Comparison of ENCODE assay signal across 8 mouse cellular contexts in genomic region chr15:83779387-83779786, GRCm38 (mm10). TPM values are rescaled to one million over a fixed set of nuclear protein-coding genes. Genes with fewer than 3 reads are reported as not detected.
DNase-seq lines count a peak whose midpoint lies in the region; ATAC-seq and TF ChIP-seq lines count a peak whose summit lies in the region.

Gene Mpped1, plus strand, starts transcription at chr15:83779467.

- H3K27me3 ChIP-seq in cerebellum, adult 2 months (ENCODE audit: control insufficient read depth, insufficient read depth, low read length): peaks cover 2% of the 10 kb centered on the region; the same call in 1 of the 2 replicates
- H3K27me3 ChIP-seq in lung, postnatal 0 days (replicated peaks; ENCODE audit: insufficient read depth, low read length): peaks cover 38% of the 10 kb centered on the region; the same call in 1 of the 2 replicates
- H3K27me3 ChIP-seq in limb, embryonic 11.5 days (ENCODE audit: control insufficient read depth, insufficient read depth, low read length): peaks cover 38% of the 10 kb centered on the region
- H3K27me3 ChIP-seq in stomach, embryonic 14.5 days (ENCODE audit: control insufficient read depth, insufficient read depth, low read length): peaks cover 31% of the 10 kb centered on the region

- no peaks in the 10 kb centered on the region for H3K36me3 ChIP-seq in lung, postnatal 0 days (ENCODE audit: insufficient read depth, low read length)
- no peaks in the 10 kb centered on the region for H3K36me3 ChIP-seq in limb, embryonic 11.5 days (ENCODE audit: control insufficient read depth, insufficient read depth, low read length)
- H3K36me3 ChIP-seq in stomach, embryonic 14.5 days (ENCODE audit: control insufficient read depth, insufficient read depth, low read length): no peaks in the 10 kb centered on the region

- H3K4me1 ChIP-seq in cerebellum, adult 2 months (ENCODE audit: control insufficient read depth, insufficient read depth, low read length): no peaks in the 10 kb centered on the region
- no peaks in the 10 kb centered on the region for H3K4me1 ChIP-seq in lung, postnatal 0 days (ENCODE audit: insufficient read depth, low read depth, low read length)
- H3K4me1 ChIP-seq in limb, embryonic 11.5 days (ENCODE audit: control insufficient read depth, insufficient read depth, low read length): no peaks in the 10 kb centered on the region; the same call in 1 of the 2 replicates
- H3K4me1 ChIP-seq in stomach, embryonic 14.5 days (ENCODE audit: control insufficient read depth, insufficient read depth, low read length): no peaks in the 10 kb centered on the region

- ATAC-seq in lung, postnatal 0 days: no peak
- ATAC-seq in limb, embryonic 11.5 days (ENCODE audit: insufficient number of reproducible peaks, low FRiP score, low TSS enrichment, low read depth): no peak
- 0 out of 2 replicates have a peak, but pooled peaks have one; percentile 42 for ATAC-seq in stomach, embryonic 14.5 days (ENCODE audit: insufficient number of reproducible peaks, insufficient read depth, low FRiP score, low read depth)

- TF ChIP-seq CTCF in cerebellum, adult 2 months (IDR thresholded peaks at IDR 0.05; ENCODE audit: borderline replicate concordance, insufficient read depth, low read depth, low read length): no peak
- no peak for TF ChIP-seq CTCF in lung, postnatal 0 days (IDR thresholded peaks at IDR 0.05)

- no peak within 1 kb of the TSS for H3K9ac ChIP-seq in lung, postnatal 0 days (replicated peaks; ENCODE audit: low read depth)
- H3K9ac ChIP-seq in limb, embryonic 11.5 days (ENCODE audit: low read length): peak within 1 kb of the TSS; percentile 56
- H3K9ac ChIP-seq in stomach, embryonic 14.5 days (replicated peaks; ENCODE audit: low read depth, low read length): 0 out of 2 replicates have a peak within 1 kb of the TSS, but pooled peaks have one; percentile 18

- no peak for TF ChIP-seq POLR2A in cerebellum, adult 2 months (IDR thresholded peaks at IDR 0.05; ENCODE audit: borderline replicate concordance, insufficient read depth, low read length)

- no peak within 1 kb of the TSS for H3K4me3 ChIP-seq in cerebellum, adult 2 months (replicated peaks; ENCODE audit: insufficient read depth, low read depth, low read length)
- peak within 1 kb of the TSS; percentile 35 for H3K4me3 ChIP-seq in lung, postnatal 0 days (ENCODE audit: low read depth, low read length)
- peak within 1 kb of the TSS; percentile 43 for H3K4me3 ChIP-seq in limb, embryonic 11.5 days (ENCODE audit: low read depth, low read length)
- peak within 1 kb of the TSS; percentile 38 for H3K4me3 ChIP-seq in stomach, embryonic 14.5 days (ENCODE audit: low read depth, low read length)

- H3K27ac ChIP-seq in cerebellum, adult 2 months (ENCODE audit: insufficient read depth, low read length): no peak within 1 kb of the TSS
- H3K27ac ChIP-seq in lung, postnatal 0 days (ENCODE audit: low read length): no peak within 1 kb of the TSS
- no peak within 1 kb of the TSS for H3K27ac ChIP-seq in limb, embryonic 11.5 days (replicated peaks; ENCODE audit: low read depth, low read length)
- no peak within 1 kb of the TSS for H3K27ac ChIP-seq in stomach, embryonic 14.5 days (ENCODE audit: low read length)

- H3K4me2 ChIP-seq in lung, postnatal 0 days (replicated peaks; ENCODE audit: low read depth, low read length): peak within 1 kb of the TSS; percentile 71
- H3K4me2 ChIP-seq in limb, embryonic 11.5 days (ENCODE audit: low read depth, severe bottlenecking): peak within 1 kb of the TSS; percentile 94
- H3K4me2 ChIP-seq in stomach, embryonic 14.5 days (replicated peaks; ENCODE audit: low read depth, low read length): peak within 1 kb of the TSS; percentile 88

- no peak for TF ChIP-seq EP300 in lung, postnatal 0 days (IDR thresholded peaks at IDR 0.05)

- WGBS in cerebellum, adult 2 months: 9% methylated on average over 28 of the region's 37 CpGs
- 12% methylated on average over 5 of the region's 37 CpGs for whole genome bisulfite sequencing in lung, postnatal 0 days
- WGBS in limb, embryonic 11.5 days: 4% methylated on average over 25 of the region's 37 CpGs
- WGBS in stomach, embryonic 14.5 days: 4% methylated on average over 17 of the region's 37 CpGs

- DNase-seq in cerebellum, adult 2 months: no peak
- no peak for DNase-seq in cerebellum, postnatal 25 days
- DNase-seq in lung, postnatal 0 days (ENCODE audit: low spot score): no peak
- no peak for DNase-seq in lung, postnatal 10 days
- peak; percentile 41 for DNase-seq in limb, embryonic 11.5 days (ENCODE audit: low spot score)
- no peak for DNase-seq in thymus, postnatal 36 days
- DNase-seq in adipocyte (ENCODE audit: low spot score): no peak

- H3K9me3 ChIP-seq in lung, postnatal 0 days (ENCODE audit: low read length): no peaks in the 10 kb centered on the region
- no peaks in the 10 kb centered on the region for H3K9me3 ChIP-seq in limb, embryonic 11.5 days (ENCODE audit: control insufficient read depth, low read length)
- H3K9me3 ChIP-seq in stomach, embryonic 14.5 days (ENCODE audit: control insufficient read depth, low read depth, low read length): no peaks in the 10 kb centered on the region

RNA-seq across cellular contexts. Expression of gene Mpped1, which starts in this region (rescaled TPM):
- polyA plus RNA-seq in cerebellum, adult 2 months (2012; rRNA removed): 9.7 and 12.0 TPM in 2 replicates
- polyA plus RNA-seq in lung, postnatal 0 days (2015; fragmentation: Nextera tagmentation; extraction: Ambion mirVana): 0.15 TPM in 1 of 2 replicates, not detected in the other
- 4.3 TPM in 2 replicates for polyA plus RNA-seq in limb, embryonic 11.5 days (2014; fragmentation: Nextera tagmentation; extraction: Ambion mirVana)
- polyA plus RNA-seq in stomach, embryonic 14.5 days (2014; fragmentation: Nextera tagmentation; extraction: Ambion mirVana): 1.4 and 1.8 TPM in 2 replicates
